Mouse (Mus musculus) heart, embryonic 16.5 days (tissue): Measurements from ENCODE around the gene Lrrk1. TPM values are rescaled to one million over a fixed set of nuclear protein-coding genes. Genes with fewer than 3 reads are reported as not detected.

Experiments
- microRNA-seq: library from miRNA; unstranded; fragments of <30 nt; microRNA quantifications from one replicate; pipeline ENCODE4, GENCODE M21; 2017
- polyA plus RNA-seq: library from polyadenylated mRNA; unstranded; fragments of >200 nt; fragmentation: Nextera tagmentation; extraction: Ambion mirVana; gene quantifications from 2 replicates; pipeline ENCODE4 v1.2.1, GENCODE M21; 2015

Lrrk1 gene
- polyA plus RNA-seq, 1 experiment from 2014 or later: 8.4 TPM

Small RNA genes lying within 50 kb of the gene (microRNA-seq; reads per million reads assigned to microRNA genes)
- gene Mir7057: 0.79 reads per million

Other genes with a start within 250 kb of the Lrrk1 start
- gene Gm10974, start 22.4 kb downstream of the Lrrk1 start, polyA plus RNA-seq: not detected in 2 replicates
- 1.8 and 2.0 TPM in 2 replicates for gene Aldh1a3, start 39.2 kb upstream of the Lrrk1 start, polyA plus RNA-seq